Mouse (Mus musculus) c-Kit-positive CD71-positive TER-119-positive erythroid progenitor cells, embryonic 14.5 days (primary cell): ENCODE data around the gene Olfr694.
"Not testable (repeated sequence)": the region's sequence is repeated elsewhere in the genome, so short reads cannot be mapped to it uniquely, and the experiment has no call there.

Experiments used
- DNase-seq: peaks from one replicate; pipeline ENCODE4 v3.0.0-alpha.2; 2013; ENCODE audit warnings: low spot score

The Olfr694 gene

GRCm38 (mm10) chr7:106691714-106692113 is at the start of gene Olfr694:
TSS of gene Olfr694 (minus strand) at chr7:106691814.
- DNase-seq: no peak

DNA sequence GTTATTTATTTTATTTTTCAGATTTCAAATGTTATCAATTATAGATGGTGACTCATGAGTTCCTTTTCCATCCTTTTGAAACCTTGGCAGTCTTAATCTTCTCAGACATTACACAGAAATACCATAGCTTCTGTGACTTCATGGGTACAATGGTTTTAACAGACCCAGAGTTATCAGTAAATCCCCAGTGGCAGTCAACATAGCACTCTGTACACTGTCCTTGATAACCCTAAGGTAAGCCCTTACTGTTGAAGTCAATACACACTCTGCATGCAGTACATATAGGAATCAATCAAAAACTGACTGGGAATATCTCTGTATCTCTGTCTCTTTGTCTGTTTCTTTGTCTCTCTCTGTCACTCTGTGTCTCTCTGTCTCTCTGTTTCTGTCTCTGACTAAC is 45.4 kb upstream of the Olfr694 start:
- DNase-seq: no peak

- DNase-seq: no peak
These were observed 42.1 kb upstream of the Olfr694 start for GRCm38 (mm10) chr7:106733717-106734116.

DNA sequence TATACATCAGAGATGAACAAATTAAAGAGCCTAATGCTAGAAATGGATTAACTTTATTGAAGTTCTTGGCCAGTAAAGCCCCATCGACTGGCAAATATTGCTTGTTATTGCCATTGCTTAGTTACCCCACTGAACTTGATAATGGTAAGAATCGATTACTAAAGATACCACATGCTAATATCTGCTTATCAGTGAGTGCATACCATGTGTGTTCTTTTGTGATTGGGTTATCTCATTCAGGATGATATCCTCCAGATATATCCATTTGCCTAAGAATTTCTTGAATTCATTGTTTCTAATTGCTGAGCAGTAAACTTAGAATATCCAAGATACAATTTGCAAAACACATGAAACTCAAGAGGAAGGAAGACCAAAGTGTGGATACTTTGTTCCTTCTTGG is 34.0 kb upstream of the Olfr694 start:
- DNase-seq: not testable (repeated sequence)

- no peak for DNase-seq
These were observed 24.7 kb upstream of the Olfr694 start, which contains the start of gene Olfr695 for GRCm38 (mm10) chr7:106716296-106716695. TSS of gene Olfr695 (minus strand) at chr7:106716396.

- DNase-seq: no peak
These were observed 19.8 kb upstream of the Olfr694 start for GRCm38 (mm10) chr7:106711463-106711862.

- not testable (repeated sequence) for DNase-seq
These were observed 16.1 kb upstream of the Olfr694 start for GRCm38 (mm10) chr7:106707705-106708104.

DNA sequence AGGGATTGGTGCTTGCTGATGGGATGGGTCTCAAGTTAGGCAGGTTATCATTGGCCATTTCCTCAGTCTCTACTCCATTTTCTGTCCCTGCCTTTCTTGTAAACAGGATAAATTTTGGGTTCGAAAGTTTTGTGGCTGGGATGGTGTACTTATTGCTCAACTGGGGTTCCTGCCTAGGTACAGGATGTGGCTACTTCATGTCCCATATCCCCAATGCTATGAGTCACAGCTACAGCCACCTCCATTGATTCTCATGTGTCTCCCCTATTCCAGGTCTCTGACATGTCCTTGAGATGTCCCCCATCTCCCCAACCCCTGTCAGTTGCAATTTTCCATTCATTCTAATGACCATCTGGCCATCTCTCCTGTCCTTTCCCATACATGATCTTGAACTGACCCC is 5.3 kb upstream of the Olfr694 start:
- DNase-seq: no peak

DNA sequence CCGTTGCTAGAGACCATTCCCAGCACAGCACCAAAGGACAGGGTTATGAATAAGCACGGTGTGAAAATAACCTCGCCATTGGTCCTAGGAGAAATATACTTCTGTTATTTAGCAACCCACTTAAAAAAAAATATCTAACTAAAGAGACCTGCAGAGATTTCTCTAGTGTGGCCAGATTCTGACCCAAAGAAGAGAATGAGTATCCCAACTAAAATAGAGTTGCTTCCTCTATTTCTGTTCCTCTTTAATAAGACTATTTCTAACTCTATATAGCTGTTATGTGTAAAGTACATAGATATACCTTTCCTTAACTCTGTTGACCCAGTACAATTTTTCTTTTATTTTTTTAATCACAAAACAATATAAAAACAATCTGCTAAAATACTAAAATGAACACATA is 1.4 kb upstream of the Olfr694 start:
- no peak for DNase-seq

DNA sequence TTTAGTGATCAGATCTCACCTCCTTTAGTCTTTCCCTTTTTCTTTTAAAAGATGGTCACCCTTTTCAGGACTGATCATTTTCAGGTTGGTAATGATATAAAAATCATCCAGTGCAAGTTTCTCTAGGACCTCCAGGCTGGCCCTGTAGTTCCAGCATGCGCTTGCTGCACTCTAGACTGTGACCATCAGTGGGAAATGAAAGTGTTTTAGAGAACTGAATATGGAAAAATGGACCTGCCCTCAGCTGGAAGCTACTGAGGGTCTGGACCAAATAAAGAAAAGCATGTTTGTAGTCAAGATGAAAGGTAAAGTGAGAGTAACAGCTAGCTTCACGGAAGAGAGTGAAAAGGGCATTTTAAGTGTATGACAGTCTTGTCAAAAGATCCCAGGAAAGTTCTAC is 6.2 kb downstream of the Olfr694 start:
- DNase-seq: no peak

DNA sequence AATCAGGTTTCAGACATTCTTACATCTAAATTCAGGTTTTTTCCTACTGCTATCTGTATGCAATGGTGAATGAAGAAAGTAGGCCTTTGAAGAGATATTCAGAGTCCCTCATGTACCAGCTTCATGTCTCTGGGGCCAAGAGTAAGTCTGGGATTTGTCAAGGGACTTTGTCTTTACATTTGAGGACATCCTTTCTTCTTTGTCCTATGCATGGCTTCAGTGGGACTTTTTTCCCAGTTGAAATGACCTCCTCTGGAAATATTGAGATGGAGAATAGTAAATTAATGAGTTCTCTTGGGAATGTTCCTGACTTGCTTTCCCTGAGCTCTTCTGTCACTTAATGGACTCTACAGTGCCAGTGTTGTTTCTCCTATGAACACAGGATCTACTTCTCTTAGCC is 11.1 kb downstream of the Olfr694 start, which contains the start of gene Olfr693:
Olfr693 (minus strand) TSS at position 101 of the 400 bp plus-strand sequence.
- DNase-seq: no peak

- DNase-seq: no peak
These were observed 39.3 kb downstream of the Olfr694 start for GRCm38 (mm10) chr7:106652344-106652652.

DNA sequence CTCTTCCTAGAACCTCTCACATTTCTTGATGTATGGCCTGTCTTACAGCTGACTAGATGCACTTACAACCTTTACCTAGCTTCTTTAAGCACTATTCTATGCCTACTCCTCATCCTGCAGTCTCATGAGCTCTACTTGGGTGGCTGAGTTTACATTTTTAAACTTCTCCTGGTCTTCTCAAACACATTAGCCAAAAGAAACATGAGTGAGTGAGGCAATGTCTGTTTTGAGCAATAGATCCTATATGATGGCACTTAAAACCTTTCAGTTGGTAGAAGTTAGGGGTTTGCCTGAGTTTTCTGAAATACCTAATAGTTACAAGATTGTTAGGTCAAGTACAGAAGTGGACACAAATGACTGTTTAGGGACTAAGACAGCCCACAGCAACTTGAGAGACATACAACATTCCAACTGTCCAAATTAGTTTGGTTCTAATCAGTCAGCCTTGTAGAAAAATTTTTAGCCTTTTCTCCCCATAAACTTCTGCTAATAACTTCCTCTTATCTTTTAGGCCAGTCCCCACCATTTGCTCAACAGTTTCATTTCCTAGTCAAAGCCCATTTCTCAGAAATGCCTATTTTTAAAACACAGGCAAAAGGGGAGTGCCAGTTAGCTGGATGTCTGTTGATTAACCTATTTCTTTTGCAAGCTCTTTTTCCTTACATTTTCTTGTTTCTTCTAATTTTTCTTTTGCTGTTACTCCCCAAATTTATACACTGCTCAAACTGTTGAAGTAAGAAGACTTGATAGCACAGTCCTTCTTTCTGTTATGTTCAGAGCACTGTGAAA is 39.9 kb downstream of the Olfr694 start:
- peak; percentile 66 for DNase-seq

- no peak for DNase-seq
These were observed 41.8 kb downstream of the Olfr694 start for GRCm38 (mm10) chr7:106649774-106650173.

DNA sequence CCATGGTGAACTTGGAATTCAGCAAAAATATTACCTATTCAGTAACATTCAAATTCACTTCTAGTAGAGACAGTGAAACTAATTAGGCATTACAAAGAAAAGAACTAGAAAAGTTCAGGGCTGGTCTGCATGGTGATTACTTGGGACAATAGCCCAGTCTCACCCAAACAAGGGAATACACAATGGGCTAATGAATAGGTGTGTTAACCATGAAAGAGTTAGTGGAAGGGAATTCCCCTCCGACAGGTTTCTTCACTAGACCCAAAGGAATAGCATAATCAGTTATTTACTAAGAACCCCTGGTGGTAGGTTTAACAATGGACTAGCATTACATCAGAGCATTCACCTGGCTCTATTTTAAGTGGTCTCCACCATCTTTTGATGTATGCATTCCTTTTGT is 46.4 kb downstream of the Olfr694 start:
- DNase-seq: no peak

DNA sequence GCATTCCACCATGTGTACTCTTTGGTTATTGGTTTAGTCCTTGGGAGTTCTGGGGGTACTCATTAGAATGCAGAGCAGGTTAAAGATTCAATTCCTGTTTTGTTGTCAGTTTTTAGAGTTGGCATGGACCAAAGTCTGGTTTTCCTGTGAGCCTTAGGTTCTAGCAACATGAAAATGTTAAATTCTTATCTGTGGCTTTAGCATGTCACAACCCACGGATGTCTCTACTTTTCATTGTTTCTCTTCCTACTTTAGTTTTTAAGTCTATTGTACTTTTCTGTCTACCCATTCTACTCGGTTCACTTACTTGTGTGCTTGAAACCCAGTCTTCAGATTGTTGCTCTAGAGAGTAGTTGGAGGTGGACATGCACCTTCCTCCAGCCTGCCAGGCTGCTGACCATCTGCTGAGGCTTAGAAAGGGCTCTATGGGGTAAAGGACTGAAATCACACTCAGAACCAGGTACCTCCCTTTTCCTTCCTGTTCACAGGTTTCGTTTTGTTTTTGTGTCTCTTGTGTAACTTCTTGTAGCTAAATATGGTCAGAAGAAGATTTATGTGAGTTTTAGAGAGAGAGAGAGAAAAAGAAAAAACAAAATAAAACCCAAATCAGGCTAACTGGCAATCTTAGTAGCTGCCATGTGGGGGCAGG is 47.3 kb downstream of the Olfr694 start:
- no peak for DNase-seq

- no peak for DNase-seq
These were observed 50.8 kb downstream of the Olfr694 start for GRCm38 (mm10) chr7:106640839-106641238.

DNA sequence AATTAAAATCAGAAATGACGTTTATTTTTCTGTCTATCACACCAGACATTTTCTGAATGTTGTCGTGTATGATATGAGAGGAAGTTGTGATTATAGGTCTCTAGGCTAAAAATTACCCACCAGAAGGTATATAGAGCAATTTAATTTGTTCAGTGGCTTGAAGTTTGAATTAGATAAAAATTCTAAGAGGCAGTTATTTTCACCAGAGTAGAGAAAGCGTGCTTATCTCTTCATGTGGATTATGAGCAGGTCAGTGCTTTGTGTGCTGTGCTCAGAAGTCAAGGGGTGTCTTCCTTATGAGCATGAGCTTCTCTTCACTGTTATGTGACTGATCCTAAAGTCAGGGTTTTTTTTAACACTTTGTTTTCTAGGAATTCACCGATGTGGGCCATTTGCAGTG is 56.1 kb downstream of the Olfr694 start:
- DNase-seq: no peak
